Mouse (Mus musculus): ENCODE results near the gene Grb7. TPM values are rescaled to one million over a fixed set of nuclear protein-coding genes. Genes with fewer than 3 reads are reported as not detected.
A peak's percentile ranks its signal among the peaks of the same experiment; 100 is the strongest.

Gene Grb7
- polyA plus RNA-seq, 1 experiment = 137 TPM

DNA sequence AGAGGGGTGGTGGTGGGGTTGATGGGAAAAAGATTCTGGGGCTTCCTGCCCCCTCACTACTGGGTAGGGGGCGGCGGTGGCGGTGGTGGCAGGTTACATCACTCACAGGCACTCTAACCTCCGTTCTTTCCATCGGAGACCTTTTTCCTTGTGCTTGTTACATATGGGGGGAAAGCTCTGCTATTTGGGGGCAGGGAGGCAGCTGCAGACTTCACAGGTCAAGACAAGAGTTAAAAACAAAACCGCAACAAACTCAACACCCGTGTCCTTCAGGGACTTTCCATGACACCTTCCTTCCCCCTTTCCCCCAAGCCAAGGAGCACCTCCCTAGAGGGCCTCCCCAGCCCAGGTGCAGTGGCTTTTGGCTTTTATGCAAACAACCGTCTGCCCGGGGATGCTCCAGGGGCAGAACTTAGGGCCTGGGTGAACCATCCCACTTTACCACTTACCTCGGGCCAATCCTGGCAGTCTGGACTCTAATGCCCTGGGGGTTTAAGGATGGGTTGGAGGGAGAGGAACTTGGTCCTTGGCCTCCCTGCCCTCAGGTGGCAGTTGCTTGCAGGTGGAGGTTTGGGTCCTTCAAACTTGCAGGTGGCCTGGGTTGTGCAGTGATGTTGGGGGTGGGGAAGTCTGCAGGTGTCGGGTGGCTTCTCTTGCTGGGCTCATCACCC is 13.0 kb downstream of the Grb7 start:
- no peak for TF ChIP-seq CTCF (IDR thresholded peaks at IDR 0.05; ENCODE audit: extremely low read depth, insufficient read length, insufficient replicate concordance, low read depth, low read length)
- no peak for TF ChIP-seq POLR2A (IDR thresholded peaks at IDR 0.05; ENCODE audit: low read depth, low read length)
- no peaks in the 10 kb centered on the region for H3K27me3 ChIP-seq (ENCODE audit: control insufficient read depth, insufficient read depth, low read length)
- peak overlapping the region; percentile 63 for H3K27ac ChIP-seq (ENCODE audit: insufficient read depth, low read depth, low read length)

GRCm38 (mm10) chr11:98459860-98460259 is 13.7 kb downstream of the Grb7 start:
- Histone ChIP-seq H3K4me1 (ENCODE audit: control insufficient read depth, insufficient read depth, insufficient read length, low read length) (peaks cover 8% of the 10 kb centered on the region), H3K27me3 (ENCODE audit: control insufficient read depth, insufficient read depth, low read length) (no peaks in the 10 kb centered on the region), H3K36me3 (ENCODE audit: control insufficient read depth, insufficient read depth, low read length) (peaks cover 11% of the 10 kb centered on the region), H3K27ac (ENCODE audit: insufficient read depth, low read depth, low read length) (peak overlapping the region; percentile 63; the same call in 1 of the 2 replicates), H3K4me3 (ENCODE audit: low read depth, low read length) (no peak overlapping the region)
- TF ChIP-seq CTCF (IDR thresholded peaks at IDR 0.05; ENCODE audit: extremely low read depth, insufficient read length, insufficient replicate concordance, low read depth, low read length) (no peak), POLR2A (IDR thresholded peaks at IDR 0.05; ENCODE audit: low read depth, low read length) (no peak)
- 84% methylated on average over 9 of the region's 9 CpGs for WGBS

More for the DNA sequence above, 13.0 kb downstream of the Grb7 start:
- Histone ChIP-seq H3K4me1 (ENCODE audit: control insufficient read depth, insufficient read depth, insufficient read length, low read length) (peaks cover 8% of the 10 kb centered on the region), H3K36me3 (ENCODE audit: control insufficient read depth, insufficient read depth, low read length) (peaks cover 17% of the 10 kb centered on the region), H3K4me3 (ENCODE audit: low read depth, low read length) (0 out of 2 replicates have a peak overlapping the region, but pooled peaks have one; percentile 2)
- 29% methylated on average over 11 of the region's 11 CpGs for WGBS

- Histone ChIP-seq H3K36me3 (ENCODE audit: control insufficient read depth, insufficient read depth, low read length) (no peaks in the 10 kb centered on the region), H3K4me3 (ENCODE audit: low read depth, low read length) (no peak overlapping the region), H3K4me1 (ENCODE audit: control insufficient read depth, insufficient read depth, insufficient read length, low read length) (peaks cover 8% of the 10 kb centered on the region), H3K27me3 (ENCODE audit: control insufficient read depth, insufficient read depth, low read length) (no peaks in the 10 kb centered on the region), H3K27ac (ENCODE audit: insufficient read depth, low read depth, low read length) (0 out of 2 replicates have a peak overlapping the region, but pooled peaks have one; percentile 19)
- TF ChIP-seq POLR2A (IDR thresholded peaks at IDR 0.05; ENCODE audit: low read depth, low read length) = no peak
- no peak for TF ChIP-seq CTCF (IDR thresholded peaks at IDR 0.05; ENCODE audit: extremely low read depth, insufficient read length, insufficient replicate concordance, low read depth, low read length)
- WGBS = 36% methylated on average over 6 of the region's 6 CpGs
These were observed 15.0 kb downstream of the Grb7 start for GRCm38 (mm10) chr11:98461109-98461720.

- WGBS = 86% methylated on average over 6 of the region's 6 CpGs
- Histone ChIP-seq H3K27ac (ENCODE audit: insufficient read depth, low read depth, low read length) (no peak overlapping the region), H3K27me3 (ENCODE audit: control insufficient read depth, insufficient read depth, low read length) (no peaks in the 10 kb centered on the region), H3K4me1 (ENCODE audit: control insufficient read depth, insufficient read depth, insufficient read length, low read length) (peaks cover 5% of the 10 kb centered on the region; the same call in 1 of the 2 replicates), H3K4me3 (ENCODE audit: low read depth, low read length) (no peak overlapping the region), H3K36me3 (ENCODE audit: control insufficient read depth, insufficient read depth, low read length) (no peaks in the 10 kb centered on the region)
- TF ChIP-seq POLR2A (IDR thresholded peaks at IDR 0.05; ENCODE audit: low read depth, low read length) (no peak), CTCF (IDR thresholded peaks at IDR 0.05; ENCODE audit: extremely low read depth, insufficient read length, insufficient replicate concordance, low read depth, low read length) (no peak)
These were observed 16.1 kb downstream of the Grb7 start for GRCm38 (mm10) chr11:98462255-98462654.

- peak overlapping the region; percentile 42; the same call in 1 of the 2 replicates for H3K27ac ChIP-seq (ENCODE audit: insufficient read depth, low read depth, low read length)
- WGBS = 73% methylated on average over 9 of the region's 9 CpGs
- H3K4me1 ChIP-seq (ENCODE audit: control insufficient read depth, insufficient read depth, insufficient read length, low read length) = no peaks in the 10 kb centered on the region
- no peak overlapping the region for H3K4me3 ChIP-seq (ENCODE audit: low read depth, low read length)
- H3K27me3 ChIP-seq (ENCODE audit: control insufficient read depth, insufficient read depth, low read length) = no peaks in the 10 kb centered on the region
- no peaks in the 10 kb centered on the region for H3K36me3 ChIP-seq (ENCODE audit: control insufficient read depth, insufficient read depth, low read length)
- TF ChIP-seq POLR2A (IDR thresholded peaks at IDR 0.05; ENCODE audit: low read depth, low read length) (no peak), CTCF (IDR thresholded peaks at IDR 0.05; ENCODE audit: extremely low read depth, insufficient read length, insufficient replicate concordance, low read depth, low read length) (no peak)
These were observed 17.7 kb downstream of the Grb7 start for GRCm38 (mm10) chr11:98463911-98464310.

DNA sequence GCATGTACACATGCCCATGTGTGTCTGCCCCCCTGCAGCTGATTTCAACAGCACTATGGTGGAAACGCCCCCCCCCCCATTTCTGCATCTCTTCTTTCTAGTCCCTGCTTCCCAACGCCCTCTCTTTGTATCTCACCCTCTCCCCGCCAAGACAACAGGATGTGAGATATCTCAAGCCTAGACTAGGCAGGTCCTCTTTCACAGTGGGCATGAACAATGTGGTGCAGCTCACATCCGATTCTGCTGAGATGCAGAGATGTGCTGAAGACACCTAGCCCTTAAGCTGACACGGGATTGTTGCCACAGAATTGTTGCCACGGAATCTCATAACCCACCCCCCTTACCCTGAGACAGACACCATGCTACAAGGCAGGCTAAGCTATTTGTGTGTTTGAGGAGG is 18.3 kb downstream of the Grb7 start:
- 67% methylated on average over 6 of the region's 6 CpGs for WGBS
- H3K4me3 ChIP-seq (ENCODE audit: low read depth, low read length) = no peak overlapping the region
- no peak for TF ChIP-seq POLR2A (IDR thresholded peaks at IDR 0.05; ENCODE audit: low read depth, low read length)
- no peak for TF ChIP-seq CTCF (IDR thresholded peaks at IDR 0.05; ENCODE audit: extremely low read depth, insufficient read length, insufficient replicate concordance, low read depth, low read length)
- H3K36me3 ChIP-seq (ENCODE audit: control insufficient read depth, insufficient read depth, low read length) = no peaks in the 10 kb centered on the region
- no peaks in the 10 kb centered on the region for H3K4me1 ChIP-seq (ENCODE audit: control insufficient read depth, insufficient read depth, insufficient read length, low read length)
- peak overlapping the region; percentile 42; the same call in 1 of the 2 replicates for H3K27ac ChIP-seq (ENCODE audit: insufficient read depth, low read depth, low read length)
- H3K27me3 ChIP-seq (ENCODE audit: control insufficient read depth, insufficient read depth, low read length) = no peaks in the 10 kb centered on the region

Measured in small intestine, adult 2 months (tissue).